Mouse (Mus musculus) adrenal gland, adult 18-20 months (tissue): ENCODE results near the gene Sorbs2. TPM values are rescaled to one million over a fixed set of nuclear protein-coding genes. Genes with fewer than 3 reads are reported as not detected.

Experiments
- DNase-seq, 2 experiments: peaks; one replicate each; pipeline ENCODE4 v3.0.0; 2021 to 2022; ENCODE audit warnings: low spot score in 2 of 2
- total RNA-seq, 2 experiments: library from RNA; stranded (reverse); gene quantifications; 1 replicate in 1 of 2; 2 replicates in 1 of 2; pipeline ENCODE4 v1.2.3; 2021

Sorbs2 gene
- total RNA-seq, 2 experiments from 2014 or later: 110 to 130 TPM

GRCm38 (mm10) chr8:45570117-45570516 lies 62.5 kb downstream of the Sorbs2 start:
- DNase-seq: no peak

GRCm38 (mm10) chr8:45579714-45580543 lies 72.3 kb downstream of the Sorbs2 start:
- DNase-seq: no peak

- DNase-seq: no peak
Observed at GRCm38 (mm10) chr8:45580544-45580866, 72.9 kb downstream of the Sorbs2 start.

GRCm38 (mm10) chr8:45583856-45584255 lies 76.3 kb downstream of the Sorbs2 start:
- DNase-seq: no peak

- no peak for DNase-seq
Observed at GRCm38 (mm10) chr8:45584390-45585052, 76.9 kb downstream of the Sorbs2 start.

- DNase-seq: no peak
Observed at GRCm38 (mm10) chr8:45585158-45585557, 77.6 kb downstream of the Sorbs2 start.

GRCm38 (mm10) chr8:45587011-45587410 lies 79.4 kb downstream of the Sorbs2 start:
- no peak for DNase-seq

GRCm38 (mm10) chr8:45591888-45592287 lies 84.3 kb downstream of the Sorbs2 start:
- no peak for DNase-seq

GRCm38 (mm10) chr8:45593711-45594110 lies 86.1 kb downstream of the Sorbs2 start:
- no peak for DNase-seq

- DNase-seq: no peak
Observed at GRCm38 (mm10) chr8:45595983-45596382, 88.4 kb downstream of the Sorbs2 start.

- no peak for DNase-seq
Observed at GRCm38 (mm10) chr8:45596591-45596990, 89.0 kb downstream of the Sorbs2 start.

- DNase-seq: no peak
Observed at GRCm38 (mm10) chr8:45597631-45598420, 90.2 kb downstream of the Sorbs2 start.

GRCm38 (mm10) chr8:45598883-45599282 lies 91.3 kb downstream of the Sorbs2 start:
- DNase-seq: no peak

GRCm38 (mm10) chr8:45602019-45602418 lies 94.4 kb downstream of the Sorbs2 start:
- DNase-seq: no peak

GRCm38 (mm10) chr8:45605419-45605818 lies 97.8 kb downstream of the Sorbs2 start:
- DNase-seq: no peak

- DNase-seq: no peak
Observed at GRCm38 (mm10) chr8:45607012-45607411, 99.4 kb downstream of the Sorbs2 start.

GRCm38 (mm10) chr8:45608413-45608812 lies 100.8 kb downstream of the Sorbs2 start:
- DNase-seq: no peak

- DNase-seq: no peak
Observed at GRCm38 (mm10) chr8:45610426-45611215, 103.0 kb downstream of the Sorbs2 start.

GRCm38 (mm10) chr8:45611320-45611719 lies 103.7 kb downstream of the Sorbs2 start:
- no peak for DNase-seq

- no peak for DNase-seq
Observed at GRCm38 (mm10) chr8:45614610-45615009, 107.0 kb downstream of the Sorbs2 start.

GRCm38 (mm10) chr8:45615050-45615449 lies 107.5 kb downstream of the Sorbs2 start:
- DNase-seq: no peak
